Comparison of ENCODE assay signal across 39 mouse cellular contexts in the genomic region with DNA sequence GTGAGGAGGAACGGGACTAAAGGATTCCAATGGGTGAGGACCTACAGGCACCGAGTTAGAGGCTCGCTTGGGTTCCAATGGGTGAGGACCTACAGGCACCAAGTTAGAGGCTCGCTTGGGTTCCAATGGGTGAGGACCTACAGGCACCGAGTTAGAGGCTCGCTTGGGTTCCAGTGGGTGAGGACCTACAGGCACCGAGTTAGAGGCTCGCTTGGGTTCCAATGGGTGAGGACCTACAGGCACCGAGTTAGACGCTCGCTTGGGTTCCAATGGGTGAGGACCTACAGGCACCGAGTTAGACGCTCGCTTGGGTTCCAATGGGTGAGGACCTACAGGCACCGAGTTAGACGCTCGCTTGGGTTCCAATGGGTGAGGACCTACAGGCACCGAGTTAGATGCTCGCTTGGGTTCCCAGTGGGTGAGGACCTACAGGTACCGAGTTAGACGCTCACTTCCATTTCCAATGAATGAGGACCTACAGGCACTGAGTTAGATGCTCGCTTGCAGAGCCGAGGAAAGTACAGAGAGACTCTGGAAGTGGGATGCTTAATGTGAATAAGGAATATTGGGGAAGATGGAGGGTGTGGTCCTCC. TPM values are rescaled to one million over a fixed set of nuclear protein-coding genes. Genes with fewer than 3 reads are reported as not detected.
"Had no signal": no experiment of that assay in that cellular context is flagged by ENCODE, and none has a peak within 500 bp of the region (broad histone marks: within the 10 kb centered on the region; RNA-seq: fewer than 3 reads in every experiment).

No protein-coding gene starts in this region.

RNA-seq across cellular contexts. Expression of a gene that starts 1.2 kb away (rescaled TPM):
- total RNA-seq: left cerebral cortex, adult 8-10 months; left cerebral cortex, postnatal 10 days; left cerebral cortex, postnatal 14 days; left cerebral cortex, postnatal 25 days; left cerebral cortex, postnatal 36 days; left cerebral cortex, postnatal 4 days; liver, adult 2 months; megakaryocyte progenitor cell, adult 5-6 weeks; megakaryocyte, adult 5-6 weeks; megakaryocyte-erythroid progenitor cell, adult 5-6 weeks; midbrain, postnatal 0 days; monocyte, adult 5-6 weeks had no signal
- polyA plus RNA-seq: limb, embryonic 10.5 days; limb, embryonic 11.5 days; limb, embryonic 12.5 days; limb, embryonic 13.5 days; limb, embryonic 14.5 days; limb, embryonic 15.5 days; liver, adult 2 months; liver, embryonic 11.5 days; liver, embryonic 12.5 days; liver, embryonic 13.5 days; liver, embryonic 14.5 days; liver, embryonic 15.5 days; liver, embryonic 16.5 days; liver, postnatal 0 days; lung, adult 2 months; lung, embryonic 14.5 days; lung, embryonic 15.5 days; lung, embryonic 16.5 days; lung, postnatal 0 days; macrophage; midbrain, embryonic 10.5 days; midbrain, embryonic 11.5 days; midbrain, embryonic 12.5 days; midbrain, embryonic 13.5 days; midbrain, embryonic 14.5 days; midbrain, embryonic 15.5 days; midbrain, embryonic 16.5 days; midbrain, postnatal 0 days; myocyte had no signal

RNA-seq across cellular contexts. Expression of a gene that starts 18.0 kb away (rescaled TPM):
- total RNA-seq: left cerebral cortex, adult 8-10 months; left cerebral cortex, postnatal 10 days; left cerebral cortex, postnatal 14 days; left cerebral cortex, postnatal 25 days; left cerebral cortex, postnatal 36 days; left cerebral cortex, postnatal 4 days; liver, adult 2 months; megakaryocyte progenitor cell, adult 5-6 weeks; megakaryocyte, adult 5-6 weeks; megakaryocyte-erythroid progenitor cell, adult 5-6 weeks; midbrain, postnatal 0 days; monocyte, adult 5-6 weeks had no signal
- polyA plus RNA-seq: limb, embryonic 10.5 days; limb, embryonic 11.5 days; limb, embryonic 12.5 days; limb, embryonic 13.5 days; limb, embryonic 14.5 days; limb, embryonic 15.5 days; liver, adult 2 months; liver, embryonic 11.5 days; liver, embryonic 12.5 days; liver, embryonic 13.5 days; liver, embryonic 15.5 days; liver, embryonic 16.5 days; liver, postnatal 0 days; lung, adult 2 months; lung, embryonic 14.5 days; lung, embryonic 15.5 days; lung, embryonic 16.5 days; lung, postnatal 0 days; macrophage; midbrain, embryonic 10.5 days; midbrain, embryonic 11.5 days; midbrain, embryonic 12.5 days; midbrain, embryonic 13.5 days; midbrain, embryonic 14.5 days; midbrain, embryonic 15.5 days; midbrain, embryonic 16.5 days; midbrain, postnatal 0 days; myocyte had no signal

RNA-seq across cellular contexts. Expression of a gene that starts 29.4 kb away (rescaled TPM):
- total RNA-seq: megakaryocyte, adult 5-6 weeks; megakaryocyte-erythroid progenitor cell, adult 5-6 weeks; monocyte, adult 5-6 weeks had no signal
- polyA plus RNA-seq: macrophage had no signal

RNA-seq across cellular contexts. Expression of a gene that starts 31.4 kb away (rescaled TPM):
- total RNA-seq: left cerebral cortex, adult 8-10 months; left cerebral cortex, postnatal 10 days; left cerebral cortex, postnatal 14 days; left cerebral cortex, postnatal 25 days; left cerebral cortex, postnatal 36 days; left cerebral cortex, postnatal 4 days; liver, adult 2 months; megakaryocyte progenitor cell, adult 5-6 weeks; megakaryocyte, adult 5-6 weeks; megakaryocyte-erythroid progenitor cell, adult 5-6 weeks; midbrain, postnatal 0 days; monocyte, adult 5-6 weeks had no signal
- polyA plus RNA-seq: limb, embryonic 10.5 days; limb, embryonic 11.5 days; limb, embryonic 12.5 days; liver, adult 2 months; liver, embryonic 11.5 days; liver, embryonic 12.5 days; liver, embryonic 13.5 days; liver, embryonic 14.5 days; liver, embryonic 15.5 days; liver, embryonic 16.5 days; liver, postnatal 0 days; lung, embryonic 14.5 days; macrophage; midbrain, embryonic 10.5 days; midbrain, embryonic 11.5 days; midbrain, embryonic 12.5 days; midbrain, embryonic 13.5 days; midbrain, embryonic 14.5 days; midbrain, embryonic 15.5 days; midbrain, embryonic 16.5 days; midbrain, postnatal 0 days had no signal
